Mouse (Mus musculus) thymus, adult 2 months (tissue): ENCODE results near the gene Psd4. TPM values are rescaled to one million over a fixed set of nuclear protein-coding genes. Genes with fewer than 3 reads are reported as not detected.

Experiments used
- DNase-seq: peaks from one replicate; pipeline ENCODE4 v3.0.0; 2021
- H3K27ac ChIP-seq: fragments of 200-500 bp; 2 replicates; pipeline ENCODE4 v1.5.1; 2012; ENCODE audit warnings: low read length, control low read depth; ENCODE audit not compliant: control insufficient read depth, insufficient read depth
- H3K27me3 ChIP-seq: fragments of 200-500 bp; 2 replicates; pipeline ENCODE4 v1.6.1; 2012; ENCODE audit warnings: mild to moderate bottlenecking, low read length, moderate library complexity, mixed read lengths; ENCODE audit not compliant: control insufficient read depth, insufficient read depth
- H3K36me3 ChIP-seq: fragments of 200-500 bp; 2 replicates; pipeline ENCODE4 v1.6.1; 2012; ENCODE audit warnings: mild to moderate bottlenecking, low read length, moderate library complexity; ENCODE audit not compliant: control insufficient read depth, insufficient read depth
- H3K4me1 ChIP-seq: fragments of 200-500 bp; replicated peaks from 2 replicates; pipeline ENCODE4 v1.6.1; 2012; ENCODE audit warnings: low read length; ENCODE audit not compliant: control insufficient read depth, insufficient read depth
- H3K4me3 ChIP-seq: fragments of 200-500 bp; 2 replicates; pipeline ENCODE4 v1.5.1; 2012; ENCODE audit warnings: mild to moderate bottlenecking, low read length, control low read depth, moderate library complexity; ENCODE audit not compliant: control insufficient read depth, insufficient read depth
- CTCF ChIP-seq: fragments of 200-500 bp; IDR thresholded peaks from 2 replicates; pipeline ENCODE4 v1.5.1; 2012; ENCODE audit warnings: mild to moderate bottlenecking, control low read depth, low read length, moderate library complexity, borderline replicate concordance; ENCODE audit not compliant: control insufficient read depth, poor library complexity, insufficient read depth; ENCODE audit errors: extremely low read depth
- POLR2A ChIP-seq: fragments of 200-500 bp; IDR thresholded peaks from 2 replicates; pipeline ENCODE4 v1.6.1; 2012; ENCODE audit warnings: mild to moderate bottlenecking, low read length, control low read depth, moderate library complexity; ENCODE audit not compliant: control insufficient read depth, poor library complexity, insufficient read depth; ENCODE audit errors: extremely low read depth
- WGBS: fragments of 180-500 bp; shearing (Covaris S2); methylation state at CpG from one replicate; pipeline ENCODE4 v1.1.7; 2018; 5-methylcytosine and 5-hydroxymethylcytosine counted together
- polyA plus RNA-seq: library from polyadenylated mRNA; depleted of rRNA; stranded (reverse); fragments of >200 nt; gene quantifications from 2 replicates; pipeline ENCODE4 v1.2.3, GENCODE M21; 2012

Gene Psd4
- polyA plus RNA-seq, 1 experiment: 95.6 TPM

- WGBS: 17% methylated on average over 14 of the region's 14 CpGs
- no peaks in the 10 kb centered on the region for H3K27me3 ChIP-seq
- peak overlapping the region; percentile 97 for H3K27ac ChIP-seq
- H3K4me1 ChIP-seq: peaks cover 58% of the 10 kb centered on the region
- TF ChIP-seq CTCF (no peak), POLR2A (peak; percentile 41)
- peak; percentile 88 for DNase-seq
- H3K36me3 ChIP-seq: no peaks in the 10 kb centered on the region
- peak overlapping the region; percentile 94 for H3K4me3 ChIP-seq
These were observed 18.0 kb downstream of the Psd4 start for GRCm38 (mm10) chr2:24385111-24385961.

DNA sequence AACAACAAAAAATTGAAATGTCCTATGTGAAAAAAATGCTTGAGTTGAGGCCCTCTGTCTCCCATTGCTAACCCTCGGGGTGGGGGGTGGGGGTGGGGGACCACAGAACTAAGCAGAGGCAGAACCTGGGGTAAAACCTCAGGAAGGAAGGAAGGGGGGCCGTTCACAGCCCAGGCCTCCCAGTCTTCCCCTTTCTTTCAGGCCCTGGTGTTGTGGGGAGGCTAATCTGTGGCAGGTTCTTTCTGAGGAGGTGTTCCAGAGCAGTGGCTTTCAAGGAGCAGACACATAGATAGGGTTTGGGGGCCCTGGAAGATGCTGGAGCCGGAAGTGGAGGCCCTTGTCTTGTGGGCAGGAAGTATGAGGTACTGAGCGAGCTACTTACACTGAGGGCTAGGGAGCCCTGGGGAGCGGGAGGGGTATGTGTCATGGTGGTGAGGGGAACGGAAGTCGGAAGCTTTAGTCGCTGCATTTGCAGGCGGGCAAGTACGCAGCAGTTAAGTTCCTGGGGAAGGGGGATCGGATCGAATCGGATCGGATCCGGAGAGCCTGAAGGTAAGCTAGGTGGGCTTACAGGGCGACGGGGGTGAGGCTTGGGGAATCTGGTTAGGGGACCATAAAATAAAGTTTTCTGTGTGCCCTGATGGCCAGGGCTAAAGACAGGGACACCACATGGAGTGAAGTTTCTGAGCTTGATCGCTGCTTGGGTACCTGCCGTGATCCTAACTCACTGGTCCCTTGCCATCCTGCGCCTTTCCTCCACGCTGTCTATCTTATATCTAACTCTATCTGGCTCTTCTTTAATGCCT lies 19.0 kb downstream of the Psd4 start:
- Histone ChIP-seq H3K36me3 (no peaks in the 10 kb centered on the region), H3K4me3 (peak overlapping the region; percentile 94), H3K4me1 (peaks cover 58% of the 10 kb centered on the region), H3K27me3 (no peaks in the 10 kb centered on the region), H3K27ac (peak overlapping the region; percentile 97)
- peak; percentile 65 for TF ChIP-seq POLR2A
- TF ChIP-seq CTCF: 0 out of 2 replicates have a peak, but pooled peaks have one; percentile 20
- WGBS: 3% methylated on average over 21 of the region's 21 CpGs
- peak; percentile 88 for DNase-seq

GRCm38 (mm10) chr2:24386964-24387320 lies 19.6 kb downstream of the Psd4 start:
- 5% methylated on average over 2 of the region's 2 CpGs for WGBS
- H3K27ac ChIP-seq: peak overlapping the region; percentile 97
- H3K27me3 ChIP-seq: no peaks in the 10 kb centered on the region
- TF ChIP-seq POLR2A (no peak), CTCF (no peak)
- peaks cover 56% of the 10 kb centered on the region for H3K4me1 ChIP-seq
- H3K36me3 ChIP-seq: no peaks in the 10 kb centered on the region
- peak overlapping the region; percentile 94 for H3K4me3 ChIP-seq
- DNase-seq: peak; percentile 31

- Histone ChIP-seq H3K4me1 (peaks cover 49% of the 10 kb centered on the region), H3K27me3 (no peaks in the 10 kb centered on the region), H3K27ac (no peak overlapping the region; the same call in 1 of the 2 replicates), H3K36me3 (no peaks in the 10 kb centered on the region), H3K4me3 (peak overlapping the region; percentile 14)
- TF ChIP-seq POLR2A: no peak
- TF ChIP-seq CTCF: no peak
- no peak for DNase-seq
- WGBS: 33% methylated on average over 4 of the region's 4 CpGs
These were observed 20.2 kb downstream of the Psd4 start for GRCm38 (mm10) chr2:24387361-24388283.

- no peak for TF ChIP-seq POLR2A
- TF ChIP-seq CTCF: no peak
These were observed 25.9 kb downstream of the Psd4 start for GRCm38 (mm10) chr2:24393251-24393650.

More at GRCm38 (mm10) chr2:24393251-24393650, 25.9 kb downstream of the Psd4 start:
- Histone ChIP-seq H3K36me3 (peaks cover 39% of the 10 kb centered on the region), H3K27ac (no peak overlapping the region), H3K27me3 (no peaks in the 10 kb centered on the region), H3K4me3 (no peak overlapping the region), H3K4me1 (peaks cover 11% of the 10 kb centered on the region)
- 91% methylated on average over 2 of the region's 2 CpGs for WGBS
- DNase-seq: no peak
